28 mouse cellular contexts compared by ENCODE assay signal in genomic region chr19:40696116-40696515, GRCm38 (mm10). TPM values are rescaled to one million over a fixed set of nuclear protein-coding genes. Genes with fewer than 3 reads are reported as not detected.
DNase-seq lines count a peak whose midpoint lies in the region; ATAC-seq and TF ChIP-seq lines count a peak whose summit lies in the region.
"Had no signal": no experiment of that assay in that cellular context is flagged by ENCODE, and none has a peak within 500 bp of the region (broad histone marks: within the 10 kb centered on the region; RNA-seq: fewer than 3 reads in every experiment).

No protein-coding gene starts in this region.

- no peaks in the 10 kb centered on the region for H3K36me3 ChIP-seq in kidney, adult 2 months (ENCODE audit: control insufficient read depth, insufficient read depth, low read length)
- no peaks in the 10 kb centered on the region for H3K36me3 ChIP-seq in midbrain, embryonic 11.5 days (ENCODE audit: control insufficient read depth, insufficient read depth, low read length)
- H3K36me3 ChIP-seq: embryonic facial prominence, embryonic 10.5 days; embryonic facial prominence, embryonic 13.5 days; forebrain, embryonic 10.5 days; heart, embryonic 12.5 days; heart, embryonic 15.5 days had no signal

- 61% methylated on average over 6 of the region's 6 CpGs for WGBS in kidney, adult 2 months
- 88% methylated on average over 6 of the region's 6 CpGs for WGBS in midbrain, embryonic 11.5 days

- no peak overlapping the region for H3K27ac ChIP-seq in kidney, adult 2 months (ENCODE audit: insufficient read depth, low read depth, low read length)
- H3K27ac ChIP-seq in midbrain, embryonic 11.5 days (ENCODE audit: low read depth, low read length), result no peak overlapping the region
- H3K27ac ChIP-seq: embryonic facial prominence, embryonic 10.5 days; embryonic facial prominence, embryonic 13.5 days; forebrain, embryonic 10.5 days; forebrain, embryonic 13.5 days; heart, embryonic 15.5 days; hindbrain, embryonic 14.5 days; hindbrain, postnatal 0 days had no signal

- no peak overlapping the region for H3K4me3 ChIP-seq in kidney, adult 2 months (ENCODE audit: insufficient read depth, low read depth, low read length)
- no peak overlapping the region for H3K4me3 ChIP-seq in midbrain, embryonic 11.5 days (ENCODE audit: low read depth, low read length)
- H3K4me3 ChIP-seq: embryonic facial prominence, embryonic 10.5 days; embryonic facial prominence, embryonic 13.5 days; erythroblast, embryonic 14.5 days; forebrain, embryonic 10.5 days; forebrain, embryonic 13.5 days; heart, embryonic 12.5 days; heart, embryonic 15.5 days had no signal

- no peaks in the 10 kb centered on the region for H3K4me1 ChIP-seq in kidney, adult 2 months (ENCODE audit: control insufficient read depth, insufficient read depth, low read length)
- H3K4me1 ChIP-seq in midbrain, embryonic 11.5 days (ENCODE audit: control insufficient read depth, insufficient read depth, low read length), result 0 out of 2 replicates have a peak, but pooled peaks cover 2% of the 10 kb centered on the region
- H3K4me1 ChIP-seq: embryonic facial prominence, embryonic 10.5 days; embryonic facial prominence, embryonic 13.5 days; heart, embryonic 15.5 days had no signal

- TF ChIP-seq POLR2A in kidney, adult 2 months (IDR thresholded peaks at IDR 0.05; ENCODE audit: low read depth, low read length), result no peak

- H3K4me2 ChIP-seq in midbrain, embryonic 11.5 days, result no peak overlapping the region
- H3K4me2 ChIP-seq: embryonic facial prominence, embryonic 13.5 days; forebrain, embryonic 13.5 days; heart, embryonic 12.5 days; heart, embryonic 15.5 days; hindbrain, embryonic 14.5 days had no signal

- no peaks in the 10 kb centered on the region for H3K9me3 ChIP-seq in midbrain, embryonic 11.5 days (ENCODE audit: control insufficient read depth, low read length)
- H3K9me3 ChIP-seq: embryonic facial prominence, embryonic 10.5 days; embryonic facial prominence, embryonic 13.5 days; forebrain, embryonic 10.5 days; forebrain, embryonic 13.5 days; heart, embryonic 12.5 days; heart, embryonic 15.5 days had no signal

- DNase-seq in frontal cortex, postnatal 14 days (ENCODE audit: low spot score in 2 of 2), result no peak
- DNase-seq in kidney, adult 2 months, result peak; percentile 12
- DNase-seq in kidney, postnatal 10 days, result no peak
- DNase-seq in brain, adult 2 months (ENCODE audit: low read depth, low spot score), result peak; percentile 28
- DNase-seq in midbrain, embryonic 11.5 days (ENCODE audit: low spot score, missing footprints), result no peak
- DNase-seq in testis, postnatal 14 days (ENCODE audit: low spot score), result no peak
- DNase-seq: adrenal gland, adult 2 months; adrenal gland, postnatal 14 days; cerebellum, adult 11-12 months; cerebellum, adult 8-10 months; cerebellum, postnatal 10 days; cerebellum, postnatal 36 days; embryo, embryonic 11 days; gastrocnemius, postnatal 14 days; heart, postnatal 10 days; heart, postnatal 36 days had no signal

- TF ChIP-seq CTCF in kidney, adult 2 months (conservative IDR thresholded peaks at IDR 0.05; ENCODE audit: insufficient read depth, insufficient read length, low read depth, low read length), result no peak

- no peak overlapping the region for H3K9ac ChIP-seq in midbrain, embryonic 11.5 days (ENCODE audit: low read length)
- H3K9ac ChIP-seq: embryonic facial prominence, embryonic 13.5 days; forebrain, embryonic 13.5 days; heart, embryonic 12.5 days; heart, embryonic 15.5 days; hindbrain, embryonic 14.5 days had no signal

- H3K27me3 ChIP-seq in kidney, adult 2 months (replicated peaks; ENCODE audit: control insufficient read depth, insufficient read depth, low read length), result no peaks in the 10 kb centered on the region
- no peaks in the 10 kb centered on the region for H3K27me3 ChIP-seq in midbrain, embryonic 11.5 days (ENCODE audit: control insufficient read depth, insufficient read depth, low read length)
- H3K27me3 ChIP-seq: embryonic facial prominence, embryonic 13.5 days; forebrain, embryonic 13.5 days; heart, embryonic 12.5 days; heart, embryonic 15.5 days had no signal

- ATAC-seq in frontal cortex, adult (ENCODE audit: low TSS enrichment), result peak; percentile 20; the same call in 1 of the 2 replicates
- no peak for ATAC-seq in midbrain, embryonic 11.5 days (ENCODE audit: low FRiP score)
- ATAC-seq: forebrain, embryonic 13.5 days; forebrain, embryonic 16.5 days; hindbrain, postnatal 0 days; inflammation-experienced regulatory T-cells, adult 6 months had no signal

RNA-seq across cellular contexts. Expression of gene Cc2d2b, which starts 52.4 kb away (rescaled TPM):
- not detected in 2 replicates for polyA plus RNA-seq in kidney, adult 2 months (2012; rRNA removed)
- 0.22 and 0.72 TPM in 2 replicates for polyA plus RNA-seq in midbrain, embryonic 11.5 days (2014; fragmentation: Nextera tagmentation; extraction: Ambion mirVana)
- polyA plus RNA-seq: adrenal gland, adult 2 months; erythroblast, embryonic 14.5 days; heart, embryonic 15.5 days had no signal

Comparison
In these comparisons a context has a peak if more than half of its experiments do, and no peak if none do; other contexts are left out.
1. DNase-seq: peak in kidney, adult 2 months (single experiment) and brain, adult 2 months (single experiment); none in frontal cortex, postnatal 14 days (0 of 2), kidney, postnatal 10 days (single experiment), midbrain, embryonic 11.5 days (single experiment) and testis, postnatal 14 days (single experiment).